Mouse (Mus musculus): ENCODE measurements around the gene Bcl6. TPM values are rescaled to one million over a fixed set of nuclear protein-coding genes. Genes with fewer than 3 reads are reported as not detected.

Gene Bcl6
- polyA plus RNA-seq, 1 experiment from 2014 or later = 1.2 TPM

DNA sequence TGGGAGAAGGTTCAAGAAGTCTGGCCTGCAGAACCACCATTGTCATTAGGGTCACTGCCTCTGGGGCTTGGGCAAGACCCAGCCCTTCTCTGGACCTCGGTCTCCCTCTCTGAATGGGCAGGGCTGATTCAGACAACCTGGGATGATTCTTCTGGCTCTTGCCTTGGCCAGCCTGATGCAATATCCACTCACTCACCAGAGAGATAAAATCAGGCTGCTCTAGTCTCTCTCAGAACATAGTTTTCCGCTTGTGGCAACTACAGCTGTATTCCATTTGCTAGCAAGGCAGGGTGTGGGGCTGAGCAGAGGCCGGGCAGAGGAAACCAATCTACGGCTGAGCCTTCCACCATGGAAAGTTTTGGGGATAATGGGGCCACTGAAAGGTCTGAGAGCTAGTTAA, 19.8 kb downstream of the Bcl6 start:
- no peak overlapping the region for H3K4me2 ChIP-seq (ENCODE audit: low read depth, low read length)
- H3K4me1 ChIP-seq (ENCODE audit: control insufficient read depth, insufficient read depth, low read length) = peaks cover 15% of the 10 kb centered on the region
- H3K9me3 ChIP-seq (replicated peaks; ENCODE audit: control insufficient read depth, low read length) = no peaks in the 10 kb centered on the region; the same call in 1 of the 2 replicates
- no peaks in the 10 kb centered on the region for H3K27me3 ChIP-seq (ENCODE audit: control insufficient read depth, insufficient read depth, low read length)
- H3K9ac ChIP-seq (ENCODE audit: low read length) = no peak overlapping the region
- 74% methylated on average over 4 of the region's 4 CpGs for WGBS
- peaks cover 21% of the 10 kb centered on the region for H3K36me3 ChIP-seq (ENCODE audit: control insufficient read depth, insufficient read depth)
- H3K4me3 ChIP-seq (ENCODE audit: low read length) = no peak overlapping the region
- no peak for ATAC-seq (replicated peaks; ENCODE audit: extremely low read depth, insufficient read depth, low FRiP score)
- H3K27ac ChIP-seq (ENCODE audit: low read length) = no peak overlapping the region

DNA sequence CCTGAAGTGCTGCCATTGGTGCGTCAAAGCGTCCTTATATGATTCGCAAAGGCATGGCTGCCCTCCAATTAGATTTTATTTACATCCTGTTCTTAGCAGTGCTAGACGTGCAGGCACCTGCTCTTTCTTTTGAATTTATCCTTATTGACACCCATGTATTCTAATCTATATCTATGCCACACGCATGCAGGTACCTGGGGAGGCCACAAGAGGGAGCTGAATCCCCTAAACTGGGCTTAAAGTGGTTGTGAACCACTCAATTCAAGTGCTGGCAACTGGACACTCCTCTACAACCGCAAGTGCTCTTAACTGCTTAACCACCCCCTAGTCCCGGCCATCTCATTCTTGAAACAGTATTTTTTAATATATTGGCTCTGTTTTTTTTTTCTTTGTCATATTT, 21.4 kb downstream of the Bcl6 start:
- no peak overlapping the region for H3K9ac ChIP-seq (ENCODE audit: low read length)
- peaks cover 18% of the 10 kb centered on the region for H3K36me3 ChIP-seq (ENCODE audit: control insufficient read depth, insufficient read depth)
- no peak for ATAC-seq (replicated peaks; ENCODE audit: extremely low read depth, insufficient read depth, low FRiP score)
- no peak overlapping the region for H3K4me2 ChIP-seq (ENCODE audit: low read depth, low read length)
- no peak overlapping the region for H3K27ac ChIP-seq (ENCODE audit: low read length)
- WGBS = 84% methylated on average over 7 of the region's 7 CpGs
- no peak overlapping the region for H3K4me3 ChIP-seq (ENCODE audit: low read length)
- no peaks in the 10 kb centered on the region for H3K27me3 ChIP-seq (ENCODE audit: control insufficient read depth, insufficient read depth, low read length)
- peaks cover 8% of the 10 kb centered on the region; the same call in 1 of the 2 replicates for H3K4me1 ChIP-seq (ENCODE audit: control insufficient read depth, insufficient read depth, low read length)
- H3K9me3 ChIP-seq (replicated peaks; ENCODE audit: control insufficient read depth, low read length) = no peaks in the 10 kb centered on the region; the same call in 1 of the 2 replicates

DNA sequence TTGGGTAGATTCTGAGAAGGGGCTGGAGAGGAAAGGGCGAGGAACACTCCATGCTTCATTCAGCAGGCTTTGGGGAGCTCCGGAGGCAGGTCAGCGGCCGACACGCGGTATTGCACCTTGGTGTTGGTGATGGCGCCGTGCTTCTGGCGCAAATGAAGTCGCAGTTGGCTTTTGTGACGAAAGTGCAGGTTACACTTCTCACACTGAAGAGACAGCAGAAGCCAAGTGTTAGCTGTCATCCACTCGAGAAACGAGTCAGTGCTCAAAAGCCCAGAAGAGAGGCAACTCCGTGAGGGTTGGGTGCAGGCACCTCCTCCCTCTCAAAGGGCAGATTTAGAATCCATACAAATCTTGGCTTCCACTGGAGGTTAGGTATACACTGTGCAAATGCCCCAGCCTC, 22.6 kb downstream of the Bcl6 start:
- 80% methylated on average over 14 of the region's 14 CpGs for WGBS
- Histone ChIP-seq H3K4me2 (ENCODE audit: low read depth, low read length) (no peak overlapping the region), H3K9me3 (replicated peaks; ENCODE audit: control insufficient read depth, low read length) (no peaks in the 10 kb centered on the region; the same call in 1 of the 2 replicates), H3K27me3 (ENCODE audit: control insufficient read depth, insufficient read depth, low read length) (no peaks in the 10 kb centered on the region), H3K4me1 (ENCODE audit: control insufficient read depth, insufficient read depth, low read length) (peaks cover 8% of the 10 kb centered on the region; the same call in 1 of the 2 replicates), H3K36me3 (ENCODE audit: control insufficient read depth, insufficient read depth) (peaks cover 17% of the 10 kb centered on the region), H3K4me3 (ENCODE audit: low read length) (no peak overlapping the region), H3K9ac (ENCODE audit: low read length) (no peak overlapping the region), H3K27ac (ENCODE audit: low read length) (no peak overlapping the region)
- no peak for ATAC-seq (replicated peaks; ENCODE audit: extremely low read depth, insufficient read depth, low FRiP score)

DNA sequence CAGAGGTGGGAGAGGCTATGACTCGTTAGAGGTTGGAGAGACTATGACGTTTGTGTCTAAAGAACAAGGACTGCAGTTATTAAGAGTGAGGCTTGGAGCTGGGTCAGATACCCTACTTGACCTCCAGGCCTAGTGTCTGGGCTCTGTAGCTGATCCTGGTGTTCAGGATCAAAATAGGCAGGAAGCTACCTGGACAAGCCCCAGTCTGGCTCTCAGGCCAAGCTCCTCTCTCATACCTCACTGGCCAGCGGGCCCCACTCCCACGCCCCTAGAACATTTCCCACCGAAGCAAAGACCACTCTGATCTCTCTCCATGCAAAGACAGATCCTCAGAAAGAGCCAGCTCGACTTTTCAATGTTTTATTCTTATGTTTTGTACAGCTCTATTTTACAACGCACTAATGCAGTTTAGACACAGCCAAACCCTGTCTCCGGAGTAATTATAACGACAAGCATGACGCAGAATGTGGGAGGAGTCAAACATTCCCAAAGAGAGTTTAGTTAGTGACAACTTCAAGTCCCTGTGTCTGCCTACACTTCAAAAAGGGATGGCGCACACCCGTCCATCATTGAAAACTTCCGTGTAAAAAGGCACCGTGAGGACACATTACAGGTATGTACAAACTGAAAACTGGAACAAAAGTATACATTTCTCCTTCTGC, 23.8 kb downstream of the Bcl6 start:
- no peak overlapping the region for H3K4me2 ChIP-seq (ENCODE audit: low read depth, low read length)
- no peaks in the 10 kb centered on the region for H3K27me3 ChIP-seq (ENCODE audit: control insufficient read depth, insufficient read depth, low read length)
- no peak overlapping the region for H3K9ac ChIP-seq (ENCODE audit: low read length)
- H3K4me1 ChIP-seq (ENCODE audit: control insufficient read depth, insufficient read depth, low read length) = peaks cover 6% of the 10 kb centered on the region; the same call in 1 of the 2 replicates
- no peak overlapping the region for H3K27ac ChIP-seq (ENCODE audit: low read length)
- peaks cover 17% of the 10 kb centered on the region for H3K36me3 ChIP-seq (ENCODE audit: control insufficient read depth, insufficient read depth)
- 71% methylated on average over 14 of the region's 14 CpGs for WGBS
- H3K4me3 ChIP-seq (ENCODE audit: low read length) = no peak overlapping the region
- H3K9me3 ChIP-seq (replicated peaks; ENCODE audit: control insufficient read depth, low read length) = no peaks in the 10 kb centered on the region; the same call in 1 of the 2 replicates
- ATAC-seq (replicated peaks; ENCODE audit: extremely low read depth, insufficient read depth, low FRiP score) = no peak

GRCm38 (mm10) chr16:23963896-23964668, 24.6 kb downstream of the Bcl6 start:
- WGBS = 61% methylated on average over 22 of the region's 22 CpGs
- H3K27me3 ChIP-seq (ENCODE audit: control insufficient read depth, insufficient read depth, low read length) = no peaks in the 10 kb centered on the region
- peaks cover 6% of the 10 kb centered on the region; the same call in 1 of the 2 replicates for H3K4me1 ChIP-seq (ENCODE audit: control insufficient read depth, insufficient read depth, low read length)
- ATAC-seq (replicated peaks; ENCODE audit: extremely low read depth, insufficient read depth, low FRiP score) = no peak
- H3K9me3 ChIP-seq (replicated peaks; ENCODE audit: control insufficient read depth, low read length) = no peaks in the 10 kb centered on the region; the same call in 1 of the 2 replicates
- no peak overlapping the region for H3K4me2 ChIP-seq (ENCODE audit: low read depth, low read length)
- H3K9ac ChIP-seq (ENCODE audit: low read length) = no peak overlapping the region
- no peak overlapping the region for H3K27ac ChIP-seq (ENCODE audit: low read length)
- peaks cover 14% of the 10 kb centered on the region for H3K36me3 ChIP-seq (ENCODE audit: control insufficient read depth, insufficient read depth)
- H3K4me3 ChIP-seq (ENCODE audit: low read length) = no peak overlapping the region

GRCm38 (mm10) chr16:23962401-23962800, 26.3 kb downstream of the Bcl6 start:
- no peak; the same call in 1 of the 2 replicates for ATAC-seq (replicated peaks; ENCODE audit: extremely low read depth, insufficient read depth, low FRiP score)
- H3K9ac ChIP-seq (ENCODE audit: low read length) = no peak overlapping the region
- peaks cover 3% of the 10 kb centered on the region for H3K36me3 ChIP-seq (ENCODE audit: control insufficient read depth, insufficient read depth)
- H3K4me2 ChIP-seq (ENCODE audit: low read depth, low read length) = no peak overlapping the region
- H3K27me3 ChIP-seq (ENCODE audit: control insufficient read depth, insufficient read depth, low read length) = no peaks in the 10 kb centered on the region
- H3K9me3 ChIP-seq (replicated peaks; ENCODE audit: control insufficient read depth, low read length) = no peaks in the 10 kb centered on the region
- H3K4me3 ChIP-seq (ENCODE audit: low read length) = no peak overlapping the region
- H3K4me1 ChIP-seq (ENCODE audit: control insufficient read depth, insufficient read depth, low read length) = peaks cover 6% of the 10 kb centered on the region; the same call in 1 of the 2 replicates
- WGBS = 74% methylated on average over 2 of the region's 2 CpGs
- no peak overlapping the region for H3K27ac ChIP-seq (ENCODE audit: low read length)

DNA sequence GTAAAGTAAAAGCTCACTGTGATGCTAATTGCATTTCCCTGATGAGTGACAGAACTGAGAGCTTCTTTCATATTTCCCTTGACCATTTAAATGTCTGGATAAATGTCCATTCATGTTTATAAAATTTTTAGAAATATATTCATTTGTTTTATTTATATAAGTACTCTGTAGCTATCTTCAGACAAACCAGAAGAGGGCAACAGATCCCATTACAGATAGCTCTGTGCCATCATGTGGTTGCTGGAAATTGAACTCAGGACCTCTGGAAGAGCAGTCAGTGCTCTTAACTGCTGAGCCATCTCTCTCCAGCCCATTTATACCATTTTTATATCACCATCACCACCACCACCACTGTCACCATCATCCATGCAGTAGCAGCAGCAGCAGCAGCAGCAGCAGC, 29.7 kb downstream of the Bcl6 start:
- Histone ChIP-seq H3K9ac (ENCODE audit: low read length) (no peak overlapping the region), H3K4me3 (ENCODE audit: low read length) (no peak overlapping the region), H3K27ac (ENCODE audit: low read length) (no peak overlapping the region), H3K36me3 (ENCODE audit: control insufficient read depth, insufficient read depth) (no peaks in the 10 kb centered on the region), H3K9me3 (replicated peaks; ENCODE audit: control insufficient read depth, low read length) (no peaks in the 10 kb centered on the region), H3K4me1 (ENCODE audit: control insufficient read depth, insufficient read depth, low read length) (no peaks in the 10 kb centered on the region), H3K27me3 (ENCODE audit: control insufficient read depth, insufficient read depth, low read length) (no peaks in the 10 kb centered on the region), H3K4me2 (ENCODE audit: low read depth, low read length) (no peak overlapping the region)
- no peak for ATAC-seq (replicated peaks; ENCODE audit: extremely low read depth, insufficient read depth, low FRiP score)

GRCm38 (mm10) chr16:23953959-23954260, 34.7 kb downstream of the Bcl6 start:
- Histone ChIP-seq H3K4me1 (ENCODE audit: control insufficient read depth, insufficient read depth, low read length) (no peaks in the 10 kb centered on the region), H3K27me3 (ENCODE audit: control insufficient read depth, insufficient read depth, low read length) (no peaks in the 10 kb centered on the region), H3K4me3 (ENCODE audit: low read length) (no peak overlapping the region), H3K36me3 (ENCODE audit: control insufficient read depth, insufficient read depth) (no peaks in the 10 kb centered on the region), H3K4me2 (ENCODE audit: low read depth, low read length) (no peak overlapping the region), H3K9ac (ENCODE audit: low read length) (no peak overlapping the region), H3K9me3 (replicated peaks; ENCODE audit: control insufficient read depth, low read length) (no peaks in the 10 kb centered on the region), H3K27ac (ENCODE audit: low read length) (no peak overlapping the region)
- no peak for ATAC-seq (replicated peaks; ENCODE audit: extremely low read depth, insufficient read depth, low FRiP score)
- 0% methylated on average over 1 of the region's 1 CpGs for WGBS

- no peaks in the 10 kb centered on the region for H3K36me3 ChIP-seq (ENCODE audit: control insufficient read depth, insufficient read depth)
- WGBS = 38% methylated on average over 11 of the region's 11 CpGs
- H3K4me3 ChIP-seq (ENCODE audit: low read length) = no peak overlapping the region
- no peaks in the 10 kb centered on the region for H3K9me3 ChIP-seq (replicated peaks; ENCODE audit: control insufficient read depth, low read length)
- H3K4me2 ChIP-seq (ENCODE audit: low read depth, low read length) = no peak overlapping the region
- no peak overlapping the region for H3K27ac ChIP-seq (ENCODE audit: low read length)
- ATAC-seq (replicated peaks; ENCODE audit: extremely low read depth, insufficient read depth, low FRiP score) = no peak
- no peaks in the 10 kb centered on the region for H3K4me1 ChIP-seq (ENCODE audit: control insufficient read depth, insufficient read depth, low read length)
- no peaks in the 10 kb centered on the region for H3K27me3 ChIP-seq (ENCODE audit: control insufficient read depth, insufficient read depth, low read length)
- H3K9ac ChIP-seq (ENCODE audit: low read length) = no peak overlapping the region
Observed at GRCm38 (mm10) chr16:23953189-23953958, 35.3 kb downstream of the Bcl6 start.

All from heart, embryonic 16.5 days (tissue).